Mouse (Mus musculus): Measurements from ENCODE around the gene Nup210. TPM values are rescaled to one million over a fixed set of nuclear protein-coding genes. Genes with fewer than 3 reads are reported as not detected.
A peak's percentile ranks its signal among the peaks of the same experiment; 100 is the strongest.
"Not testable (repeated sequence)": the region's sequence is repeated elsewhere in the genome, so short reads cannot be mapped to it uniquely, and the experiment has no call there.

Gene Nup210
- total RNA-seq, 2 experiments from 2014 or later: 18.8 to 31.7 TPM

DNA sequence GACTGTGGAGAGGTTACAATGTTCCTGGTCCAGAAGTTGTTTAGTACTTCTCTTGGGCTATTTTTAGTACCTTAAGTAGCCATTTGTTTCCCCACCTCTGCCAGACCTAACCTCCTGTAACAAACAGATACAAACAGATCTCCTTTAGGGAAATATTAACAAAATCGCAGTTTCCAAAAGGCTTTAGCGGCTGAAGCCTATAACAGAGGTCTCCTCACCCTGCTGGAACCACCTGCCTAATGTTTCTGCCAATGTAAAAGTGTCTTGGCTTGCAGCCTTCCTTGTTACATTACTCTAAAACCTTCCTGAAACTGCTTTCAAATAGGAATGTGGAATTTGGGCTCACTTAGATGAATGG, 8.6 kb upstream of the Nup210 start:
- Histone ChIP-seq H3K4me3 (no peak overlapping the region), H3K27ac (peak overlapping the region; percentile 53)
- no peak for TF ChIP-seq CTCF (IDR thresholded peaks at IDR 0.05)
- intact Hi-C loops (cut with DNase I): loop anchor here (10.0 kb wide), 1 partner anchor 390 kb away; no protein-coding TSS in a partner anchor
- no peak for DNase-seq

DNA sequence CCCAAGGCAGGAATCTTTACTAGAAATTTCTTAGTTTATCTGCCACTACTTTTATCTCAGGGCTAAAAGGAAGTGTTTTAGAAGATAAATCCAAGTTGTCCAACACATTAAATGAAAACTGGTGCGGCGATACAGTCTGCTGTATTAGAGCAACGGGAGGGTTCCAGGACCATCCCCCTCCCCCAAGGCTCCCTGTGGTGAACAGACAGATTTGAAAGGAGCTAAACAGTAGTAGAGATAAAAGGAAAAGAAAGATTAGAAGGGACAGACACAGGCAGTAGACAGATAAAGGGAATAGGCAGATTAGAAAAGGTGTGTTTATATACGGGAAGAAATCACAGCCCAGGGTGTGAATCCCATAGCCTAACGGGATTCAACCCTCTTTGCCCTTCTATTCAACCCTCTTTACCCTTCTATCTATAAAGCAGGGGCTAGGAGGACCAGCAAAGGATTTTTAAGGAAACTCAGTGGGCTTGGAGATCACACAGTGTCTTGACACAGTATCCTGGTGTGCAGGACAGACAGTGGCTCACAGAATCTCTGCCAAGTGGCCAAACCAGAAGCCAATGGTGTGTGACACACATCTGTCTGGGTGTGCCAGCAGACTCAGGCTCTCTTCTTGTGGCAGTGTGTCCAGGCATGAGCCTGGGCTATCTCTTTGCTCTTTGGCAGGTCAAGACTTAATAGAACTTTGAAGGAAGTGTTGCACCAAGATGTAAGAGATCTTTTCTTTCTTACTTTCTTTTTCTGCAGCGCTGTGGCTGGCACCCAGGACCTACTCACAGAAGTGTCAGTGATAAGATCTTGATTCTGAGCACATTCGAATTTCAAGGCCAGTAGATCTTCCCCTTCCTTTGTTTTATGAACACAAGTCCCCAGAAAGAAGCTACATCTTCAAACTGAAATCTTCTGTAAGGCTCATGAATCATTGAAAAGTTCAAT, 7.9 kb upstream of the Nup210 start:
- Histone ChIP-seq H3K4me3 (no peak overlapping the region), H3K27ac (peak overlapping the region; percentile 53)
- TF ChIP-seq CTCF (IDR thresholded peaks at IDR 0.05): no peak
- no peak for DNase-seq
- intact Hi-C loops (cut with DNase I): loop anchor here (10.0 kb wide), 1 partner anchor 390 kb away; no protein-coding TSS in a partner anchor

DNA sequence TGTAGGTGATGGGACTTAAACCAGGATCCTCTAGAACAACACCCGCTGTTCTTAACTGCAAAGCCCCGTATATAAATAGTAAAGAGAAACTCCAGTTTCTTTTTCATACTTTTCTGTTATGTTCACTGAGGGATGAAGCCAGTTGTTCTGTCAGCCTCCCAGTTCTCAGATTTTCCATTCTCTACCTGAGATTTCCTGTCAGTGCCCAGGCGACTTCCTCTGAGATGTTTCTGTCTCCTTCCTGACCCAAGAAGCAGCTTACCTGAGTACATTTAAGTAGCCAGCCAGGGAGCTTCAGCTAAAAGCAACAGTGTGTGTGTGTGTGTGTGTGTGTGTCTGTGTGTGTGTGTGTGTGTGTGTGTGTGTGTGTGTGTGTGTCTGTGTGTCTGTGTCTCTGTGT, 6.8 kb upstream of the Nup210 start:
- intact Hi-C loops (cut with DNase I): loop anchor here (10.0 kb wide), 1 partner anchor 389 kb away; no protein-coding TSS in a partner anchor
- no peak for TF ChIP-seq CTCF (IDR thresholded peaks at IDR 0.05)
- Histone ChIP-seq H3K27ac (no peak overlapping the region), H3K4me3 (no peak overlapping the region)
- no peak for DNase-seq

DNA sequence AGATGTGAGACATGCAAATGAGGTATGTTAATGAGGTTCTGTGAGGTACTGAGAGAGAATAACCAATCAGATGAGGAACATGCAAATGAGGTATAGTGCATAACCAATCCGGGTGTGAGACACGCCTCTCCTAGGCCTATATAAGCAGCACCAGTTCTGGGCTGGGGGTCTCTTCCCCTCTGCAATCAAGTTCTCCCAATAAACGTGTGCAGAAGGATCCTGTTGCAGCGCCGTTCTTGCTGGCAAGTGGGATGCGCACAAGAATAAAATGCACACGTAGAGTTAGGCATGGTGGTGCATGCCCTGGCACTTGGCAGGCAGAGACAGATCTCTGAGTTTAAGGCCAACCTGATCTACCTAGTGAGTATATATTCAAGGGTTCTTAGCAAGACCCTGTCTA, 4.5 kb upstream of the Nup210 start:
- H3K4me3 ChIP-seq, DNase-seq, H3K27ac ChIP-seq: not testable (repeated sequence)
- intact Hi-C loops (cut with DNase I): loop anchor here (10.0 kb wide), 1 partner anchor 386 kb away; no protein-coding TSS in a partner anchor

DNA sequence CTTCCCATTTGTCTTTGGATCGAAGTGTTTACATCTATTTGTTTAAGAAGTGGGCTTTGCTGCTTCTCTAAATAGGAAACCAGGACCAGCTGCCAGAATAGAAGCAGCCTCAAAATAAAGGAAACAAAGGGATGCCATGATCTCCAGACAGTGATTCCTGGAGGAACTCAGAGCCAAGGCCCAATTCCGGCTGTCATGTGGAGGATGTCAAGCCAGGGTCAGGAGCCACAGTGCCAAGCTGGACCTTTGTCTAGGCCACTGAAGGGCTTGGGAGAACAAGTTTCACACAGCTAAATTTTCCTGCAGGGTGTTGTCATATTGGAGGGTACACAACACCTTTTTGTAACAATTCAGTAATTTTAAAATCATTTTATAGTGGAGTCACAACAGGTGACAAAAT, 3.6 kb upstream of the Nup210 start:
- TF ChIP-seq CTCF (IDR thresholded peaks at IDR 0.05): no peak
- no peak for DNase-seq
- Histone ChIP-seq H3K27ac (no peak overlapping the region), H3K4me3 (no peak overlapping the region)
- intact Hi-C loops (cut with DNase I): loop anchor here (10.0 kb wide), 1 partner anchor 385 kb away; no protein-coding TSS in a partner anchor

DNA sequence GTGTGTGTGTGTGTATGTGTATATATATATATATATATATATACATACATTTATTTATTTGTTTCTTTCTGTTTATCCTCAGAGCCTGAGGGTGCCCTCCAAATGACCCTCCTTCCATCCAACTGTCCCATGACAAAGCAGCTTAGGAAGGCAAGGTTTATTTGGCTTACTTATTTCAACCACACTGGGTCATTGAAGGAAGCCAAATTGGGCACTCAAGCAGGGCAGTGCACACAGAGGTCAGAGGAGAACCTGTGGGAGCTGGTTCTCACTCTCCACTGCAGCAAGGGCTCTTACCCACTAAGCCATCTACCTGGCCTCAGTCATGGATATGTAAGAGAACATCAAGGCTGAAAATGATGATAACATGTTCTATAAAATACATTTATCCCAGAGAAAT, 1.9 kb upstream of the Nup210 start:
- intact Hi-C loops (cut with DNase I): loop anchor here (5.0 kb wide), 1 partner anchor 41 kb away; no protein-coding TSS in a partner anchor
- H3K4me3 ChIP-seq: no peak overlapping the region
- TF ChIP-seq CTCF (IDR thresholded peaks at IDR 0.05): no peak
- DNase-seq: no peak
- no peak overlapping the region for H3K27ac ChIP-seq

DNA sequence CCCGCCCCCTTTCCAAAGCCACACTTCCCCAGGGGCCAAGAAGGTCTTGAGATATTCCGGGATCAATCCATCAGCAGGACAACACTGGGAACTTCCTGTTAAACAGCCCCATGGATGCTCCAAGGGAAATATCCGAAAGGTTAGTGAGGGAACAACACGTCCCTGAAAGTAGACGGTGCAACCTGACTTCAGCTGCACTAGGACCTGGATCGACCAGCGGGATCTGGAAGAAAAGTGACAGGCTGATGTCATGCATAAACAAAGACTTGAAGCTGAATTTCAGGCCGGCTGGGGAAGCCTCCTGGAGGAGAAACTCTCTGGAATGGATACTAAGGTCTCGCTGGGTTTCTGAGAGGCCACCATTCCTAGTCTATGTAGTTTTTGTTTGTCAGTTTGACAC, 520 bp upstream of the Nup210 start:
- intact Hi-C loops (cut with DNase I): loop anchor here (5.0 kb wide), 1 partner anchor 40 kb away; no protein-coding TSS in a partner anchor
- peak; percentile 37 for DNase-seq
- TF ChIP-seq CTCF (IDR thresholded peaks at IDR 0.05): no peak
- peak overlapping the region; percentile 91 for H3K27ac ChIP-seq
- peak overlapping the region; percentile 91 for H3K4me3 ChIP-seq

DNA sequence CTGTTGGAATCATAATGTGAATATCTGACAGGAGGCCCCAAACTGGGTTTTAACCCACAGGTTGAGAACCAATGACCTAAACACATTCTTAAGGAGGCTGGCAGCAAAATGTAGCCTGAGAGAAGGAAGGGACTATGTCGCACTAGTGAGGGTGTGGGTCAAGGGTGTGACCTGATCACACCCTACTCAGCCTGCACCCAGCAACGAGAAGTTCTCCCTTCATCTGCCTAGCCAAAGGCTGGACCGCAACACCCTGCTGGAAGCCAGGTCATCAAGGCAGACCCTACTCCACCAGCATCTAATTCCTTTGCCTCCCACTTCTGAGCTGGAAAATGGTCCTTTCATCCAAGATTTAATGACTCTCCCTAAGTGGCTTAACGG, 776 bp downstream of the Nup210 start:
- H3K27ac ChIP-seq: peak overlapping the region; percentile 91
- H3K4me3 ChIP-seq: peak overlapping the region; percentile 91
- intact Hi-C loops (cut with DNase I): loop anchor here (5.0 kb wide), 1 partner anchor 39 kb away; no protein-coding TSS in a partner anchor
- no peak for DNase-seq
- no peak for TF ChIP-seq CTCF (IDR thresholded peaks at IDR 0.05)

DNA sequence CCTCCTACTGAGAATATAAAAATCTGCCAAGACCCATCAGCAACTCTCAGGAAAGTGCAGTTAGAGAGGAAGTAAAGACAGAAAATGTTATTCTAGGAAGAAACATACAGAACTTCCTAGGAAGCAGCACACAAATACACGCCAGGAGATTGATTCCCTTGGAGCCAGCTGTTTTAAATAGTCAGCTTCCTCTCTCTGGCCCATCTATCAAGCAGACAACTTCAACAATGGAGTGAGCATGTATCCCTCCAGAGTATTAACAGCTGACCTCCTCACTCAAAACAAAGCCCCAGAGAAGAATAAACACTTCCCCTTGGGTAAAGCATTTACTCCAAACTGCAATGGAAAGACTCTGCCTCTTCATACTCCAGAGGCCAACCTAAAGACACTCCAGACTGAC, 1.5 kb downstream of the Nup210 start:
- no peak for DNase-seq
- Histone ChIP-seq H3K27ac (peak overlapping the region; percentile 13; the same call in 1 of the 2 replicates), H3K4me3 (no peak overlapping the region)
- TF ChIP-seq CTCF (IDR thresholded peaks at IDR 0.05): no peak
- intact Hi-C loops (cut with DNase I): loop anchor here (5.0 kb wide), 1 partner anchor 38 kb away; no protein-coding TSS in a partner anchor

DNA sequence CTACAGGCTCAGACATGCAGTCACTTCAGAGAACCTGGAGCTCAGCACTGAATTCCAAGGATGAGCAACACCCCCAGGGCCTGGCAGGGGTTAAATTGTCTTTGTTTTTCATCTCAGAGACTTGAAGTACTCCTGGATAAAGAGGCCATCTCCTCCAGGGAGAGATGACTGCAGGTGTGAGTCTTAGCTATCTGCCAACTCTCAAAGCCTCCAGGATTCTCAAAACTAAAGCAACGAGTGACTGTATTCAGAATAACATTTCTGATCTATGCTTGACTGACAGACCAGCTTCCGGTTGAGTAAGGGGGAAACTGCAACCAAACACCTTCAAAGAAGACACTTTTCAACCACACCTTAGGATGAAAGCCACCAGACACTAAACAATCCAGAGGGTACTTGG, 1.9 kb downstream of the Nup210 start:
- Histone ChIP-seq H3K4me3 (no peak overlapping the region), H3K27ac (no peak overlapping the region)
- intact Hi-C loops (cut with DNase I): loop anchor here (5.0 kb wide), 1 partner anchor 37 kb away; no protein-coding TSS in a partner anchor
- no peak for TF ChIP-seq CTCF (IDR thresholded peaks at IDR 0.05)
- no peak for DNase-seq

DNA sequence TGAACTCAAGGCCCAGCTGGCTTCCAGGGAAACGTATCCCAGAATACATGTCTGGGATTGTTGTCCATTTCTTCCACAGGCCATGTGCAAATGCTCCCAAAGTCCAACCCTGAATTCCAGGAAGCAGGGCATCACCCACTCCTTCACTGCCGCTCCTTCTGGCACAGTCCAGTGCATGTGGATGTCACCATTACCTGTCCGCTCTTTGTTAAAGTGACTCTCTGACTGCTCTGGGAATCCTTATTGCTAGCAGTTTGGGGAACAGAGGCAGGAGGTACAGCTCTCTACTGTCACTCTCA, 4.7 kb downstream of the Nup210 start:
- no peak overlapping the region for H3K27ac ChIP-seq
- H3K4me3 ChIP-seq: no peak overlapping the region
- intact Hi-C loops (cut with DNase I): no loop called here
- DNase-seq: no peak
- no peak for TF ChIP-seq CTCF (IDR thresholded peaks at IDR 0.05)

DNA sequence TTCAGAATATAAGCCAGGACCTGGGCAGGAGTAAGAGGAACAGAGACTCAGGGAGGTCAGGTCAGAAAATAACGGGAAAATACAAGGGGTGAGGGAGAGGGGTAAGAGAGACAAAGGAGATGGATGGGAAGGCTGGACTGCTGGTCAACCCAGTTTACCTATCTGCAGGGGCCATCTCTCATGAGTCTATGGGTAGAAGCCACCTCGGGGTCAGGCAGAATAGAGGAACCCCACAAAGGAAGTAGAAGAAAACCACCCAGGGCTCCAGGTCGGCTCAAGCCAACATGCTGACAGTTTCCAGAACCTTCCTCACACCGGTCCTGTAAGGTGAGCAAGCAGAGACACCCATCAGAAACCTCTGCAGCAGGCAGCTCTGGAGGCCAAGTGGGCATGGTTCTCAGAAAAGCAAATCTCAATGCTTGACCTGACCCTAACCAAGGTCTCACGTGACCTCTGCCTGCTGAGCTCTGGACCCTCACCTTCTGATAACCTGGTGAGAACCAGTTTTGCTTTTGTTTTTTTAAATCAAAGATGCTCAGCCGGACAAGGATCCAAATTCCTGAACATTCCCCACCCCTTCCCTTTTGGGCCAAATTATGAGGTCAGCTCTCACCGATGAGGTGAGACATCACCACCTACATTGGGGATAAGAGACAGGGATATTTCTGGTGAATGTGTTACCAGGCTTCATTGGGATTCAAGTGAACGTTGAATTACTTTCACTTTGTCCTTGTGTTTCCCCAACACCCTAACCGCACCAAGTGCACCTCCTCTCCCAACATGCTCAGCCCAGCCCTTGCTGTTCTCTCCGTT, 5.3 kb downstream of the Nup210 start:
- intact Hi-C loops (cut with DNase I): no loop called here
- TF ChIP-seq CTCF (IDR thresholded peaks at IDR 0.05): no peak
- Histone ChIP-seq H3K27ac (no peak overlapping the region), H3K4me3 (no peak overlapping the region)
- DNase-seq: no peak
